Mouse (Mus musculus): ENCODE measurements around the gene Dhrs7b.

DNA sequence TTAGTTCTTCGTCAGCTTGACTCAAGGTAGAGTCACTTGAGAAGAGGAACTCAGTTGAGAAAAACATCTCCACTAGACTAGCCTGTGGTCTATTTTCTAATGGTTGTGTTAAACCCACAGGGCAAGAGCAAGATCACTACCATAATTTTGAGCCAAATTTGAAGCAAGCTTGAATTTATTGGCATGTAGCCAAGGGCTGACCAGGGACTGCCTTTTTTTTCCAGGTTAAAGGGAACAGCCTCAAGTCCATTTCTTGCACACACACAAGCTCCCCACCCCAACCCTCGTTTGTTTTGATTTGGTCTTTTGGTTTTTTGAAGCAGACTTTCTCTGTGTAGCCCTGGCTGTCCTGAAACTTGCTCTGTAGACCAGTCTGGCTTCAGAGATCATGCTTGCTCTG, 59.4 kb downstream of the Dhrs7b start:
- no peak for TF ChIP-seq POLR2A (IDR thresholded peaks at IDR 0.05; ENCODE audit: insufficient read depth, low read depth, low read length)
- TF ChIP-seq CTCF (IDR thresholded peaks at IDR 0.05; ENCODE audit: insufficient read depth, low read depth, low read length): no peak
